Mouse (Mus musculus) limb, embryonic 10.5 days (tissue): ENCODE results near the gene Lix1l. TPM values are rescaled to one million over a fixed set of nuclear protein-coding genes. Genes with fewer than 3 reads are reported as not detected.

Source experiments
- DNase-seq: peaks from one replicate; pipeline ENCODE4 v3.0.0-alpha.2; 2017; ENCODE audit warnings: low spot score
- H3K27ac ChIP-seq: fragments of 300-500 bp; sonication (generic); 2 replicates; pipeline ENCODE4 v1.5.1; 2016; ENCODE audit warnings: mild to moderate bottlenecking
- H3K27me3 ChIP-seq: fragments of 300-500 bp; sonication (generic); 2 replicates; pipeline ENCODE4 v1.6.1; 2016; ENCODE audit warnings: low read depth, mild to moderate bottlenecking; ENCODE audit not compliant: poor library complexity, severe bottlenecking
- H3K36me3 ChIP-seq: fragments of 300-500 bp; sonication (generic); 2 replicates; pipeline ENCODE4 v1.6.1; 2016; ENCODE audit warnings: mild to moderate bottlenecking, moderate library complexity
- H3K4me1 ChIP-seq: fragments of 300-500 bp; sonication (generic); 2 replicates; pipeline ENCODE4 v1.6.1; 2016
- H3K4me3 ChIP-seq: fragments of 300-500 bp; sonication (generic); 2 replicates; pipeline ENCODE4 v1.5.1; 2016; ENCODE audit warnings: mild to moderate bottlenecking, moderate library complexity
- H3K9me3 ChIP-seq: fragments of 300-500 bp; sonication (generic); replicated peaks from 2 replicates; pipeline ENCODE4 v1.6.1; 2016; ENCODE audit warnings: mild to moderate bottlenecking
- WGBS: fragments of 180-500 bp; shearing (Covaris S2); methylation state at CpG from one replicate; pipeline ENCODE4 v1.1.7; 2016; 5-methylcytosine and 5-hydroxymethylcytosine counted together
- polyA plus RNA-seq: library from polyadenylated mRNA; unstranded; fragments of >200 nt; fragmentation: Nextera tagmentation; extraction: Ambion mirVana; gene quantifications from 2 replicates; pipeline ENCODE4 v1.2.1, GENCODE M21; 2016

Lix1l gene
- polyA plus RNA-seq, 1 experiment from 2014 or later, result 4.5 TPM

- DNase-seq, result no peak
- Histone ChIP-seq H3K36me3 (no peaks in the 10 kb centered on the region), H3K4me3 (no peak overlapping the region), H3K27ac (no peak overlapping the region), H3K9me3 (no peaks in the 10 kb centered on the region), H3K27me3 (peaks cover 21% of the 10 kb centered on the region), H3K4me1 (peaks cover 18% of the 10 kb centered on the region)
- 94% methylated on average over 5 of the region's 5 CpGs for WGBS
Observed at GRCm38 (mm10) chr3:96668424-96669067, 67.6 kb downstream of the Lix1l start.

- no peaks in the 10 kb centered on the region for H3K9me3 ChIP-seq
- peaks cover 21% of the 10 kb centered on the region for H3K27me3 ChIP-seq
- peak; percentile 84 for DNase-seq
- 6% methylated on average over 35 of the region's 35 CpGs for WGBS
- H3K27ac ChIP-seq, result peak within 1 kb of the TSS; percentile 36; the same call in 1 of the 2 replicates
- no peaks in the 10 kb centered on the region for H3K36me3 ChIP-seq
- H3K4me1 ChIP-seq, result peaks cover 22% of the 10 kb centered on the region
- peak within 1 kb of the TSS; percentile 48 for H3K4me3 ChIP-seq
Observed at GRCm38 (mm10) chr3:96669727-96670468, 68.9 kb downstream of the Lix1l start, which contains the start of gene Ankrd35. TSS of gene Ankrd35 (plus strand) at chr3:96670131.

GRCm38 (mm10) chr3:96671519-96671918, 70.6 kb downstream of the Lix1l start:
- no peak overlapping the region for H3K4me3 ChIP-seq
- H3K9me3 ChIP-seq, result no peaks in the 10 kb centered on the region
- DNase-seq, result no peak
- H3K4me1 ChIP-seq, result peaks cover 29% of the 10 kb centered on the region
- no peak overlapping the region for H3K27ac ChIP-seq
- peaks cover 21% of the 10 kb centered on the region for H3K27me3 ChIP-seq
- no peaks in the 10 kb centered on the region for H3K36me3 ChIP-seq
- WGBS, result 95% methylated on average over 5 of the region's 5 CpGs

- peaks cover 29% of the 10 kb centered on the region for H3K4me1 ChIP-seq
- no peak overlapping the region for H3K4me3 ChIP-seq
- DNase-seq, result no peak
- H3K27me3 ChIP-seq, result peaks cover 31% of the 10 kb centered on the region
- H3K9me3 ChIP-seq, result no peaks in the 10 kb centered on the region
- 74% methylated on average over 4 of the region's 4 CpGs for WGBS
- H3K27ac ChIP-seq, result no peak overlapping the region
- no peaks in the 10 kb centered on the region for H3K36me3 ChIP-seq
Observed at GRCm38 (mm10) chr3:96673514-96673913, 72.6 kb downstream of the Lix1l start.

GRCm38 (mm10) chr3:96674442-96674841, 73.5 kb downstream of the Lix1l start:
- Histone ChIP-seq H3K9me3 (no peaks in the 10 kb centered on the region), H3K27ac (no peak overlapping the region), H3K36me3 (no peaks in the 10 kb centered on the region), H3K4me3 (no peak overlapping the region), H3K27me3 (peaks cover 40% of the 10 kb centered on the region), H3K4me1 (peaks cover 29% of the 10 kb centered on the region)
- DNase-seq, result peak; percentile 65
- 36% methylated on average over 8 of the region's 8 CpGs for whole genome bisulfite sequencing

- DNase-seq, result no peak
- no peak overlapping the region for H3K4me3 ChIP-seq
- H3K36me3 ChIP-seq, result no peaks in the 10 kb centered on the region
- no peaks in the 10 kb centered on the region for H3K9me3 ChIP-seq
- H3K27ac ChIP-seq, result no peak overlapping the region
- peaks cover 47% of the 10 kb centered on the region for H3K27me3 ChIP-seq
- H3K4me1 ChIP-seq, result peaks cover 23% of the 10 kb centered on the region
- 83% methylated on average over 3 of the region's 3 CpGs for WGBS
Observed at GRCm38 (mm10) chr3:96675171-96675570, 74.2 kb downstream of the Lix1l start.

- Histone ChIP-seq H3K27me3 (peaks cover 47% of the 10 kb centered on the region), H3K4me1 (peaks cover 23% of the 10 kb centered on the region), H3K36me3 (no peaks in the 10 kb centered on the region), H3K27ac (no peak overlapping the region), H3K9me3 (no peaks in the 10 kb centered on the region), H3K4me3 (no peak overlapping the region)
- no peak for DNase-seq
- 62% methylated on average over 3 of the region's 3 CpGs for WGBS
Observed at GRCm38 (mm10) chr3:96675690-96676089, 74.7 kb downstream of the Lix1l start.

Other genes starting within 250 kb of the Lix1l start
- gene BC107364, start 148.8 kb upstream of the Lix1l start, polyA plus RNA-seq, result 0.14 TPM in 1 of 2 replicates, not detected in the other
- gene Hfe2, start 76.0 kb upstream of the Lix1l start, polyA plus RNA-seq, result 0.58 and 0.84 TPM in 2 replicates
- 28.5 and 43.4 TPM in 2 replicates for gene Txnip, start 43.2 kb upstream of the Lix1l start, polyA plus RNA-seq
- 0.60 and 2.0 TPM in 2 replicates for gene Gm16253, start 24.2 kb upstream of the Lix1l start, polyA plus RNA-seq
- gene Polr3gl, start 7.0 kb upstream of the Lix1l start, polyA plus RNA-seq, result 27.2 and 42.1 TPM in 2 replicates
- gene Ankrd34a, start 4.5 kb upstream of the Lix1l start, polyA plus RNA-seq, result 0.73 and 0.96 TPM in 2 replicates
- 224 and 228 TPM in 2 replicates for gene Rbm8a, start 28.8 kb downstream of the Lix1l start, polyA plus RNA-seq
- 40.9 and 44.6 TPM in 2 replicates for gene Pex11b, start 34.2 kb downstream of the Lix1l start, polyA plus RNA-seq
- 0.08 and 0.14 TPM in 2 replicates for gene Gm42957, start 34.3 kb downstream of the Lix1l start, polyA plus RNA-seq
- 0.58 and 0.80 TPM in 2 replicates for gene Itga10, start 44.4 kb downstream of the Lix1l start, polyA plus RNA-seq
- 0.09 and 0.10 TPM in 2 replicates for gene Ankrd35, start 69.0 kb downstream of the Lix1l start, polyA plus RNA-seq
- gene Pias3, start 95.2 kb downstream of the Lix1l start, polyA plus RNA-seq, result 36.4 and 58.3 TPM in 2 replicates
- 9.1 and 9.6 TPM in 2 replicates for gene Nudt17, start 107.4 kb downstream of the Lix1l start, polyA plus RNA-seq
- 50.2 and 51.4 TPM in 2 replicates for gene Polr3c, start 126.5 kb downstream of the Lix1l start, polyA plus RNA-seq
- gene Rnf115, start 126.5 kb downstream of the Lix1l start, polyA plus RNA-seq, result 64.3 and 69.8 TPM in 2 replicates
- not detected in 2 replicates for gene Pdzk1, start 228.1 kb downstream of the Lix1l start, polyA plus RNA-seq
- gene Cd160, start 228.2 kb downstream of the Lix1l start, polyA plus RNA-seq, result 0.13 TPM in 1 of 2 replicates, not detected in the other